Mouse (Mus musculus) heart, postnatal 0 days (tissue): Measurements from ENCODE around the gene Ttc16.

Experiments
- CTCF ChIP-seq: IDR thresholded peaks from 2 replicates; pipeline ENCODE4 v1.5.1; 2016; ENCODE audit warnings: antibody characterized with exemption, control low read depth, low read depth
- EP300 ChIP-seq: IDR thresholded peaks from 2 replicates; pipeline ENCODE4 v1.6.1; 2016; ENCODE audit warnings: antibody characterized with exemption, low read depth

DNA sequence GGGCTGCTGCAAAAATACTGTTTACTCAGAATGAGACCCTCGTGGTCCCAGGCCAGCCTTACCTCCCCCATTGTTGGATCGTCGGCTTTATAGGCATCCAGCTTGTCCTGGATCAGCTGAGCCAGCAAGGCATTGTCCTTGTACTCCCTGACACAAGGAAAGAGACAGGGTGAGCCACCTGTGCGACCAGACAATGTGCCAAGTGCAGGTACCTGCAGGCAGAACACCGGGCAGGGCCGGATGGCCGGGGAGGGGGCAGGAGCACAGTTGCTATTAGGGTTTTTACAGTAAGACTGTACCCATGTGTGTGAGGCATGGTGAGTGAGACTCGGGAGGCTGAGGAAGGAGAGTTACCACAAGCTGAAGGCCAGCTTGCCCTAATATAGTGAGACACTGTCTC is 36.5 kb upstream of the Ttc16 start:
- TF ChIP-seq CTCF (no peak), EP300 (no peak)
